Mouse (Mus musculus) ZHBTc4 (cell line): ENCODE measurements around the gene Msi2.

Experiments used
- DNase-seq: peaks from one replicate; pipeline ENCODE4 v3.0.0-alpha.2; 2011; ENCODE audit warnings: low read depth, low spot score

Msi2 gene

GRCm38 (mm10) chr11:88485987-88486386 lies 232.3 kb downstream of the Msi2 start:
- DNase-seq, result no peak

GRCm38 (mm10) chr11:88485088-88485487 lies 233.2 kb downstream of the Msi2 start:
- DNase-seq, result no peak

- DNase-seq, result no peak
These were observed 234.3 kb downstream of the Msi2 start for GRCm38 (mm10) chr11:88484047-88484446.

GRCm38 (mm10) chr11:88482636-88483035 lies 235.7 kb downstream of the Msi2 start:
- DNase-seq, result no peak

GRCm38 (mm10) chr11:88482236-88482635 lies 236.1 kb downstream of the Msi2 start:
- DNase-seq, result no peak

- DNase-seq, result no peak
These were observed 236.6 kb downstream of the Msi2 start for GRCm38 (mm10) chr11:88481602-88482161.

- peak; percentile 34 for DNase-seq
These were observed 237.2 kb downstream of the Msi2 start for GRCm38 (mm10) chr11:88481092-88481601.

- no peak for DNase-seq
These were observed 238.8 kb downstream of the Msi2 start for GRCm38 (mm10) chr11:88479498-88479897.

GRCm38 (mm10) chr11:88474889-88475440 lies 243.3 kb downstream of the Msi2 start:
- DNase-seq, result no peak

- no peak for DNase-seq
These were observed 245.6 kb downstream of the Msi2 start for GRCm38 (mm10) chr11:88472731-88473130.

GRCm38 (mm10) chr11:88471981-88472647 lies 246.2 kb downstream of the Msi2 start:
- DNase-seq, result no peak

GRCm38 (mm10) chr11:88470599-88470998 lies 247.7 kb downstream of the Msi2 start:
- DNase-seq, result no peak

- DNase-seq, result no peak
These were observed 249.3 kb downstream of the Msi2 start for GRCm38 (mm10) chr11:88468996-88469395.

GRCm38 (mm10) chr11:88467498-88468245 lies 250.6 kb downstream of the Msi2 start:
- no peak for DNase-seq

GRCm38 (mm10) chr11:88463951-88464350 lies 254.4 kb downstream of the Msi2 start:
- DNase-seq, result no peak

GRCm38 (mm10) chr11:88462789-88463188 lies 255.5 kb downstream of the Msi2 start:
- no peak for DNase-seq

- peak; percentile 43 for DNase-seq
These were observed 256.7 kb downstream of the Msi2 start for GRCm38 (mm10) chr11:88461601-88462000.

GRCm38 (mm10) chr11:88459946-88460736 lies 258.2 kb downstream of the Msi2 start:
- DNase-seq, result no peak

- no peak for DNase-seq
These were observed 261.0 kb downstream of the Msi2 start for GRCm38 (mm10) chr11:88457241-88457738.

GRCm38 (mm10) chr11:88454867-88455806 lies 263.2 kb downstream of the Msi2 start:
- DNase-seq, result peak; percentile 32
